Mouse (Mus musculus): Measurements from ENCODE around the gene Gcnt2. TPM values are rescaled to one million over a fixed set of nuclear protein-coding genes. Genes with fewer than 3 reads are reported as not detected.

Gcnt2 gene
- total RNA-seq, 2 experiments from 2014 or later: 12.7 to 14.5 TPM

DNA sequence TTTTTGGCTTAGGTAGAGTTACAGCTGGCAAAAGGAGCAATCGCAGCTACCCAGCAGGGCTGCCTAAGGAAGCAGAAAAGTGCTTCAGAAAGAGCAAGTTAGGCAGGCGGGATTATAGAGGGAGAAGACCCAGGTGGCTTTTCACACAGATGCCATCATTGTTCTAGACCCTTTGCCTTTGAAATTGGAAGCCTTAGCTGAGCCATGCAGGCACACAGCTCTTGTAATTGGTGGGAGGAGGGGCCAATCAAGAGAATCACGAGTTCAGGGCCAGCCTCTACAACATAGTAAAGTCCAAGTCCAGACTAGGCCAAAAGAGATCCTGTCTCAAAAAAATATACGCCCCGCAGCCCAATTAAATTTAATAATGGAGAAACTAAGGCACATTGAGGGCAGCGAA is 48.5 kb downstream of the Gcnt2 start:
- no peak for DNase-seq

DNA sequence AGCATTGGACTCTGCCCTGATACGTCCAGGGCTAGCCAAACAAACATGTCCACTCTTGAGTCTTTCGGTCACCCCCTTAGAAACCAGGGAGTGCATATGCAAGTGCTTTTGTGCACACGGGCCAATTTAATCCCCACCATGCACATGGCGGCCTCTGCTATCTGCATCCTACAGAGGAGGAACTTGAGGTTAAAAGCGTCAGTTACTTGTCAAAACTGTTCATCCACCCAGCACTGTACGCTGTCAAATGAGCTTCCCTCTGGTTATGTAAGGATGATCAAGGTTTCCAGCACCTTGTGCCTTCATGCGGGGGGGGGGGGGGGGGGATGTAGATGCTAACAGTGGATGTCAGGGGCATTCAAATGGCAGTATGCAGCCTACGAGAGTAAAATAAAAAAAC is 49.5 kb downstream of the Gcnt2 start:
- DNase-seq: no peak

DNA sequence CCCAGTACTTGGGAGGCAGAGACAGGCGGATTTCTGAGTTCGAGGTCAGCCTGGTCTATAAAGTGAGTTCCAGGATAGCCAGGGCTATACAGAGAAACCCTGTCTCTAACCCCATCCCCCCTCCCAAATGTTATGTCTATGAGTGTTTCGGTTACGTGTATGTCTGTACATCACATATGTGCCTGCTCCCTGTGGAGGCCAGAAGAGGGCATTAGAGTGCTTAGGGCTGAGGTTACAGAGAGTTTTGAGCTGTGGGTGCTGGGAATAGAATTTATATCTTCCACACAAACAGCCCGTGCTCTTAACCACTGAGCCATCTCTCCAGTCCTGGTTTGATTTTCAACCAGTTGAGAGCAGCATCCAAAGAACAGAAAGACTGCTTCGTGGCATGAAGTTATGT is 50.5 kb downstream of the Gcnt2 start:
- no peak for DNase-seq

DNA sequence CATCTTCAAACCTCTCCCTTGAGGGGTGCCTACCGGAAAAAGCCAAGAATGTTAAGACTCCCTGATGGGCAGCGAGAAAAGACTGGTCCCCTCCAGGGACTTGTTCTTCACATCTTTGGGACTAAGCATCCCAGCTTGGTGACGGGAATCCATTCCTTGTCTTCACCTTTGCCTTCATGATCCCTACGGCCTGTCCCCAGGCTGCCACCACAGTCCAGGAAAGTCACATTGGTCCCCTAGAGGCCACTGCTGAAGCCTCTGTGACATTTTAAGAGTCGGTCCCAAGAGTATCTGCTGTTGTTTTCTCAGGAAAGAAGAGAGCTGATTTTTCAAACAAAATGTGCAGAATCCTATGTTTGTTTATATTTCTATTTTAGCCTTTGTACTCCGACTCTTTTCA is 52.4 kb downstream of the Gcnt2 start:
- DNase-seq: no peak

DNA sequence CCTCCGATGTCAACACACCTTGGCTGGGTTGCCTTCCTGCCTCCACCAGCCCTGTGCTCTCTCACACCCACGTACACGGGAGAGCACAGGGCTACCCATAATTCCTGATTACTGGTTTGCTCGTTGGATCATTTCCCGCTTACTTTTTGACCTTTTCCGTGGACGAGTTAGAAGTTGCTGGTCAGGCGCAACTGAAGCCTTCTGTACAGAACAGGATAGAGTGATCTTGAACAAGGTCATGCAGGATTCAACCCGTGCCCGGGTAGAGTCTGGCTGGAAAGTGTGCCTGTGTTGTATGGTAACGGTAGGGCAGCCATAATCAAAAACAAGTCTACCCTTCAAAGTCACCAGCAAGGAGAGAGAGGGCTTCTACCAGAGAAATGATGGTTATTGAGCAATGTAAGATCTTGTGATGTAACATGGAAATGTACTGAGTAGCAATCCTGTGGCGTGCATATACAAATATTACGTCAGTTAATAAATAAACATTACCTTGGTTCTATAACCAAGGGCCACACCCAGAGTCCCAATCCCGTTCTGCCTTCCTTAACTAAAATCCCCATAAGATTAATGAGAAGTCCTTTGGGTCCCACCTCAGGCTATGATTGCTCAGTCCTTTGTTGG is 54.0 kb downstream of the Gcnt2 start:
- DNase-seq: no peak

DNA sequence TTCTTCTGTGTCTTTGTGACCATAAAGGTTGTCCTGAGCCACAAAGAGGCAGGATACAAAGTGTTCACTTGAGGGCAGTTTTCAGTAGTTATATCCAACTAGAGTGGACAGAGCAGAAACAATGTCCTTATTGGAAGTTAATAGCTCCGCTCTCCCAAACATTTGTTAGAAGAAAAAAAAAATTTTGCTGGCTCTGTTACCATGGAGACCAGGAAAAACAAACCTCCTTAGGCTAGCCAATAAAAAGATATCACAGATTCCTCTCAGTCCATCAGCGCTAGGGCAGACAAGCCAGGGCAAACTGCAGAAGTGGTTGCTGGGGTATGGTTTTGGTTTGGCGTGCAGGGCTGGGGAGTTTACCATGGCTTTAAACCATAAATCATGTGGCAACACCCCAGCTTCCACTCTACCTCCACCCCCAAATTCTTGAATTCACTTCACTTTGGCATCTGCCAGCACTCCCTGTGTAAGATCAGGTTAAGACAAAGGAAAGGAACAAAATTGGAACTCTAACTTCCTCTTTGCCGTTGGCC is 54.6 kb downstream of the Gcnt2 start:
- DNase-seq: no peak

DNA sequence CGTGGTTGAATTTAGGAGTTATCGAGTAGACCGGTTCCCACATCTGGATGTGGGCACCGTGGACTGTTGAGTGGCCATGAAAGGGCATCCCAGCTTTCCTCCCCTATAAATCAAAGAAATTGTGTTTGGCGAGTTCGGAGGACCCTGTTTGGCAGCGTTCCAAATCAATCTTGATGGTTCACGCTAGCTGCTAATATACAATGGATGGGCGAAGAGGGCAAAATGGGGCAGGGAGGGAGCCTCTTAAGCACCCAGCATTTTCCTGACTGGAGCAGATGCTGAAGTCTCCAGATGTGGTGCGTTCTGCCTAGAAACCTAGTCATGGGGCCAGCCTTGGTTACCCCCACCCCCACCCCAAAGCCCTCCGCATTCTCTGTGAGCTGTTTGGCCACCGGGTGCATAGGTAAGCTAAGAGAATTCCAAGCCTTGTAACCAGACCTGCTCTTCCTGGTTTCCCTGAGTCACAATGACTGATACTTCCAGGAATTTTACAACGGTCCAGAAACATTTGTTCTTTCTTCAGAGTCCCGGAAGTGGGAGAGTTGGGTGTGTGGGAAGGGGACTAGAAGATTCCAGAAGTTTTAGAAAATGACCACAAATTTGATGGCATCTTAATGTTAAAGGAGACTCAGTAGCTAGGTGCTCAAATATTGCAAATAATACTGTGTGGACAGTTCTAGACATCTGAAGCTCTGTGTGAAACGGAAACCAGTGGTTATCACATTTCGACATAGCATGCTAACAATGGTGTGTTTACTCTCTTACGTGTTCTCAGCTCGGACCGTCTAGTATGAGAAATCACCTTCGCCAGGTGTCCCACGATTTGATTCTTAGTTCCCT is 57.0 kb downstream of the Gcnt2 start:
- no peak for DNase-seq

DNA sequence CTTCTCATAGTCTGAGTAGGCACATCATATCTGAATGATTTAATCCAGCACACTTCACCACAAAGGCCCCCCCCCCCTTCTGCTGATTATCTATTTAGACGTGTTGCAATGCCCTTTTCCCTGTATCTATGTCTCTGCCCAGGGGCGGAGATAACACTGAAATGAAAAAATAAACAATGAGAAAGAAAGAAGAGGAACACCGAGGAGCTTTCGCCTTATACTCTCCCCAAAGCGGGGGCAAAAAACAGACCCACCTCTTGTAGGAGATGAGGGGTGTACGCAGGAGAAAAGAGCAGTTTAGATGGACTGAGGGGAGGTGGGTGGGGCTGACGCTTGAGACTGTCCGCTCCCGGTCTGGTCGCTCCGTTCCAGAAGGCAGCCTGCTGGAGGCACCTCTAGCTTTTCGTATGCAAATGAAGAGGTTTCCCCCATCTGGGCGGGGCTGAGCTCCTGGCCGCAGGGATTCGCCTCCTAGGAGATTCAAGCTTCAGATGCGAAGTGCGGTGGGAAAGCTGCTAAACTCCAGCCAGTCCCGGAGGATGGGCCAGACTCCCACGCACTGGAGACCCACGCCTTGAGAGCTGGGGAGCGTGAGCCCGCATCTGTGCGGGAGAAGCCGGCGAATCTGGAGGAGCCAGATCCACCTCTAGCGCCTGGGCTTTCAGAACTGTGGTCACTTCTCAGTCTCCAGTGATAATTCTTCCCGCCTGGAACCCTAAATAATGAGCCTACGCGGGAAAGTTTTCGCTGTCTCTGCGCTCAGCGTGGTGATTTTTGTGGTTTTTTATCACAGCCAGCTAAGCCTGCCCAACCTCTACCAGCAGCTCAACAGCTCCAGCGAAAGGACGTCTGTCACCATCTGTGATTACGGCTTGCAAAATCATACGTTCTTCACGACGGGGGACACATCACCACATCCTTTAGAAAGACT is 57.9 kb downstream of the Gcnt2 start:
- DNase-seq: peak; percentile 68

DNA sequence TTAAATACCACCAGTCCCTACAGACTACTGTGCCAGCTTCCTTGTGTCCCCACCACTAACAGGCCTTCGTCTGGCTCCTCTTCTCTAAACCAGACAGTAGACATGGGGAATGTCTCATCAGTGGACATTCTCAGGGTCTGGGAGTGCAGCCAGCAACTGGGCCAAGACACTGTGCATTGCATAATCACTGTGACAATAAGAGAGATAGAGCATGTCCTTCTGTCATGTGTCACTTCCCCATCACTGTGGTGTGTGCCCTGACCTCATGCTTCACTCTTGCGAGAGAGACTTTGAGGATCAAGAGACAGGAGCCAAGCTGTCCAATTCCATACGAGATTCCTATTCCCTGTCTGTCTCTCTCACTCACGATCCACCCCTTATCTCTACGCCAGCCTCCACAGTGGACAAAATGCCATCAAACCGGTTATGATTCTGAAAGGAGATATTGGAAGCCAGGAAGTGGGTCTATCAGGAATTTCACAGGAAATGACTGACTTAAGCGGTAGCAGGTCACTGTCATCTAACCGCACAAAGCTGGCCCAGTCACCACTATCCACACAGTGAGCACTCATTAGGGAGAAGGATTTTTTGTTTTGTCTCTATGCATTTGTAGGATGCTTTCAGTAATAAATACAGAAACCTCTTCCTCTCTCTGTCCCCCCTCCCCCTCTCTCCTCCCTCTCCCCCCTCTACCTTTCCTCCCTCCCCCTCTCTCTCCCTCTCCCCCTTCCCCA is 61.9 kb downstream of the Gcnt2 start:
- DNase-seq: peak; percentile 41

DNA sequence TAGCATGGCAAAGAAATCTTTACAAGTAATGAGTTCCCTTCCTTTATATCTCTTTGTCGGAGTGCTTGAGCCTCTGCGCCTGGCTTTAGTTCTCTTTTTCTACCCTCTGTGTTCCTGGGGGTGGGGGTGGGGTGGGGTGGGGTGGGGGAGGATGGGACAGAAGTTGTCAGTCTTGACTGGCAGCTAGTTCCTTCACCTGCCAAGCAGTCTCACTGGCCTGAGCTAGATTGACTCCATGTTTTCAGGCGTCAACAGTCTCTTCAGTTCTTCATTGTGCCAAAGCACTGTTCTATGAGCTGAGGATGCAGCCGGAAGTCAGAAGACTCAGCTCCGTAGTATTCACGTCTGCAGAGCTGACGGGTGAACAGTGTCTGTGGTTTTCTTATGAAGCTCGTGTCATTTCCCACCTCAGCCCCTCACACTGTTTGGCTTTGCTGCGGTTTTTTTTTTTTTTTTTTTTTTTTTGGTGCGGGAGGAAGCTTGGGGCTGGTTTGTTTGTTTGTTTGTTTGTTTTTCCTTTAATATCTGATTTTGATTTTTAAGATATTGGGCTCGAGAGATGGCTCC is 62.8 kb downstream of the Gcnt2 start:
- no peak for DNase-seq

DNA sequence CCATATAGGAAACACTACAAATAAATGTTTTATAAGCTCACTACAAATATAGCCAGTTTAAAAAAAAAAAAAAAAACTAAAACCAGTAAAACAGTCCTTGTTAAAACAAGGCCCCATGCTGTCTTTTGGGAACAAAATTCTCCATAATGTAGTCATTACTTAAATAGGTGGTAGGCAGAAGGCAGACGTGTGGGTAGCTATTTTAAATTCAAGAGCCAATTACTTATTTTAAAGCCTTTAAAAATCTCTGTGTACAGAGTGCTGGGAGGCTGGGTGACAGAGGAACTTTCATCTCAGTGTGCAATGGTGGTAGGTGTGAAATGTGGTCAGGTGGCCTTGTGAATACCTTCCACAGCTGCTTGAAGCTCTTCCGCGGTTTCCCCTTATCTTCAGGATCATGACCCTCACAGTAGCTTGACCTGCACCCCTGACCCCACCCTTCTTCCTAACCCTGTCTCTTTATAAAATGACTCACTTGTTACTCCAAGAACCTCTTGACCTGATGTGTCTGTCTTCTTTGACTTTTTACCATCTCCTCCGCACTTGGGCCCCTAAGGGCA is 64.3 kb downstream of the Gcnt2 start:
- no peak for DNase-seq

DNA sequence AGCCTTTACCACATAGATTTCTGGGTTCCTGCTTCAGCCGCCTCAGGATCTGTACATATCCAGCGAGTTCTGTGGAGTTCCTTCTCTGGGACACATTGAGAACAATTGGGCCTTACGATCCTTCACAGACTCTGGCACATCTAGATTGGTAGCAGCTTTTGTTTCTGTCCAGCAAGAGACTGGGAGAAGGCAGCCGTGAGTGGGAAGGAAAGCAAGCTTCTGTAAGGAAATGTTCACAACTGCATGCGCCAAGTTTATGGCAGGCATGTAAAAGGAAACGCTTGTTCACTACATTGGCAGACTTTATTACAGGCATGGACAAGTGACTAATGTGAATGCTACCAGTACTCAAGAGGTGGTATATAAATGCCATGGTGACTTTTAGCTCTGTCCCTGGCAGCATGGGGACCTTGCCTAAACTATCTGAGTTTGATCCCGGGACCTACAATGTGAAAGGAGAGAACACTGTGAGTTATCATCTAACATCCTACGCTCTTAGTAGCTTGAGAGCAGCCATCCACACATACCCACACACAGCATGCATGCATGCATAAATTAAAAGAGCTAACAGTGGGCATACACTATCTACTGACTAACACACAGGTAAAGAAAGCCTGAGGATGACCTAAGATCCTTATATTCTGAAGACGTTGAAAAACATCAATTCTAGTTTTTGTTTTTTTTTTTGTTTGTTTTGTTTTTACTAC is 68.8 kb downstream of the Gcnt2 start:
- DNase-seq: no peak

DNA sequence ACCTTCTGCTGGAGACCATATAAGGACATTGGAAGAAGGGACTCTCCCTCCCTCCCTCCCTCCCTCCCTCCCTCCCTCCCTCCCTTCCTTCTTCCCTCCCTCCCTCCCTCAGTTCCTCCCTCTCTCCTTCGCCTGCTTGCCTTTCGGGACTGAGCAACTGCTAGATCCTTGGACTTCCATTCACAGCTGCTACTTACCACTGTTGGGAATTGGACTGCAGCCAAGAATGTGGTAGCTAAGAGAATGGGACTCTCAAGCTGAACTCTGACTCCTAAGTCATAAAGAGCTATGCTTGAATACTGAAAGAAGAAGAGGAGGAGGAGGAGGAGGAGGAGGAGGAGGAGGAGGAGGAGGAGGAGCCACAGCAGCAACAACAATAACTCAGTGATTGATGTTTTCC is 72.3 kb downstream of the Gcnt2 start:
- DNase-seq: peak; percentile 51

DNA sequence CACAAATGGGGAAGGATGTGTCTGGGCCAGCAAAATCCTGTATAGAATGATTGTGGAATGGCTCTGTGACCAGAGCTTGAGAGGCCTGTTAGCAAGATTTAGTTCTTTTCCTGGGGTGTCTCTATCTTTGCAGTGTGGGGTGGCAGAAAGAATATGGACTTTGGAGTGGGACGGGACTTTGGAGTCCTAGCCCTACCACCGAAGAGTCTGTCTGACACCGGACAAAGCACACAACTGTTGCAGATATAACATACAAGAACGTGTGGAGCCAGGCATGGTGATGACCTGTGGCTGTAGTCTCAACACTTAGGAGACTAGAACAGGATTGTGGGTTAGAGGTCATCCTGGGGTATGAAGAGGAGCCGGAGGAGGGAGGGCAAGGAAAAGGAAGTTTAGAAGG is 73.0 kb downstream of the Gcnt2 start:
- no peak for DNase-seq

DNA sequence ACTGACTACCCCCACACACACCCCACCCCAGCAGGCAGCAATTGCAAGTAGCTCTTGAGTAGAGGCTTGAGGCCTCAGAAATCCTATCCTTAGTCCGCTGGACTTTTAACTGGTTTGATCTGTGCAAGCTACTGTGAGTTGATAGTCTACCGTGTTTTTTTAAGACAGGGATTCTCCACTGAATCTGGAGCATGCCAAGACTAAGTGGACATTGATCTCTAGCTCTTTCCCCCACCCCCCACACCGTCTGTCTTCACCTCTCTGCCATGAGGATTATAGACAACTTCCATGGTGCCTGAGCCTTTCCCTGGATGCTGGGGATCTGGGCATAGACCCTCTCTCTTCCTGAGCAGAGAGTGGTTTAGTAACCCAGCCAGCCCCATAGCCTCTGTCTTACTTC is 74.8 kb downstream of the Gcnt2 start:
- no peak for DNase-seq

DNA sequence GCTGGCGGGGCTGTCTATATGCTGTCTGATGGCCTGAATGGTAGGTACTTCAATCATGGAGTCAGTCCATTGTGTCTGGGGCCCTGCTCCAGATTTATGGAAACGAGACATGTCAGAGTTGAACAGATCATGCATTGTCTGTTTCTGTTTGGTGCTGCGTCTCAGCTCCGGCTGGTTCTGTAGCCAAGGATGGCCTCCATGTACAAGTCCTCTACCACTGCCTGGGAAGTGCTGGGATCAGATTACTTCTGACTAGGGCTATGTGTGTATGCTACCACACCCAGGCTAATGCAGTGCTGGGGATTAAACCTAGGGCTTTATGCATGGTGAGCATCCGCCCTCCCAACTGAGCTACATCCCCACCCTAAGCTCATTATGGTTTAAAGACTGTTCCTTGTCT is 78.0 kb downstream of the Gcnt2 start:
- DNase-seq: no peak

DNA sequence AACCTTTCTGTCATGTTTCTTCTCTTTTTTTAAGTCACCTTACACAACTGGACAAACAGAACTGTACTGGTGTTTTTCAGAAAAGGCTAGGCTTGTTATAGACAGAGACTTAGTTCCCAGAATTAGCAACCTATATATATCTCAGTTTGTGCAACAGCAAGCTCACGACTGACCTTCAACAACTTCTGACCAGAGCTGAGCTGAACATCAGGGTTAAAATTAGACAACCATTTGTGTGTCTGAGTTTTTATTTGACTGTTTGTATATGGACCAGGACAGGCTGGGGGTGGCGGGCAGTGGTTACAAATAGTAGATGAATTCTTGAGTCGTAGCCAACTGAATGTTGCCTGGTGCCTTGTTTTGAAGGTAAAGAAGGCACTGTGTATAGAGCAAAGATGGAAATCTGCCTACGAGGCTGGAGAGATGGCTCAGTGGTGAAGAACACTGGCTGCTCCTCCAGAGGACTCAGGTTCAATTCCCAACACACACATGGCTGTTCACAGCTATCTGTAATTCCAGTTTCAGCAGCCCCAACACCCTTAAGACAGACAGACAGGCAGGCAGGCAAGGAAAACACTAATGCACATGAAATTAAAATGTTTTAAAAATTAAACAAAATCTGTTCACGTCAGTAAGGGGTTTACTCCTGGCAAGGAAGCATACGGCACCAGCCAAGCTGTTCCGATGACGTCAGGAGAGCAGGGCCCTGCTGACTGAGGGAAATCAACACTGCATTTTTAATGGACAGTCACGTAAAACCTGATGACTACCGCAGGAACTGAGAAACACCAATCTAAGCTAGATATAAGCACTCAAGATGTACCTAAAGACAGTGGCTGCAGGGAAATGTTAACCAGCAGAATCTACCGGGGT is 79.2 kb downstream of the Gcnt2 start:
- peak; percentile 47 for DNase-seq

DNA sequence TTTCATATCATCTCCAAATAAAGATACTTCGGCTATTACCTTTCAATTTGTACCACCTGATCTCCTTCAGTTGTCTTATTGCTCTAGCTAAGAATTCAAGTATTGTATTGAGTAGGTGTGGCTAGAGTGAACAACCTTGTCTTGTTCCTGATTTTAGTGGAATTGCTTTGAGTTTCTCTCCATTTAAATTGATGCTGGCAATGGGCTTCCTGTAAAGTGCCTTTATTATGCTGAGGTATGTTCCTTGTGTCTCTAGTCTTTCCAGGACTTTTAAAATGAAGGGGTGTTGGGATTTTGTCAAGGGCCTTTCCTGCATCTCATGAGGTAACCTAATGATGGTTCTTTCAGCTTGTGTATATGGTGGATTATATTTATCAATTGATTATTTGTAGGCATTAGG is 83.5 kb downstream of the Gcnt2 start:
- DNase-seq: no peak

DNA sequence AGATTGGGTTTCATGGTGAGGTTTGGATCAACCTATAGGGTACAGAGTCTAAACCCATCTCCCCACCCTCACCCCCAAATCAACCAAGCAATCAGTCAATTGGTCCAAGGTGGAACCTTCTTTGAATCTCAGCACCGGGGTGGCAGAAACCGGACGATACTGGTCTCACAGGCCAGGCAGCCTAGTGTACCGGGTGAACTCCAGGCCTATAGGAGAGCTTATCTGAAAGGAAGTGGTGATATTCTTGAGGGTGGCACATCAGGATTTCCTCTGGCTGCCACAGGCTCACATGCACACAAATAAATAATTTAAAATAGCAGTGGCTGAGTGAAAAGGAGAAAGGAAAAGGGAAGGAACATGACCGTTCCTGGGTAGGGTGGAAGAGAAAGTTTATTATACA is 84.4 kb downstream of the Gcnt2 start:
- DNase-seq: no peak

DNA sequence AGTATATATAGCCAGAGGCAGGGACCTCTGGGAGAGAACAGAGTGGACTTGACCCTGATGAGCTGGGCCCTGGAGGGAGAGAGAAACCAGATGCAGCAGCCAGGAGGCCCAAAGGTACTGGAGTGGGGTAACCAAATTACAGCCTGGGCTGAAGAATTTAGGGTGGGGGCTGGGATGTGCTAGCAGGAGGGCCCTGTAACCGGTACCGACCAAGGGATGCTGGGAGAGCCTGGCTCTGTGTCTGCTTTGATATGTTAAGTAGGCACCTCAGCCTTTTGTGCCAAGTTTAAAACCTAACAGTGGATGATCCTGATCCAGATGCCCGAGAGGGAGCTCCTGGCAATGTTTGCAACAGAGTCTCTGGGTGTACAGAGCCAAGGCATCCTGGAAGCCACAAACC is 84.8 kb downstream of the Gcnt2 start:
- no peak for DNase-seq
